Mouse (Mus musculus): Measurements from ENCODE around the gene Prps1l3.

GRCm38 (mm10) chr12:57185475-57185874, 44.7 kb upstream of the Prps1l3 start:
- no peak for TF ChIP-seq CTCF (IDR thresholded peaks at IDR 0.05; ENCODE audit: insufficient read depth, low read depth, low read length)
- TF ChIP-seq POLR2A (IDR thresholded peaks at IDR 0.05; ENCODE audit: insufficient read depth, low read depth, low read length): no peak
